Mouse (Mus musculus) embryonic stem cell, embryonic (primary cell): ENCODE data around the gene Urad.

Source experiments
- CTCF ChIA-PET, 4 experiments: fragments of 300-600 bp in 2 of 4; fragments of 350-600 bp in 2 of 4; sonication (Branson Sonifier 250); formaldehyde crosslinking; loops; one replicate each; lab custom pipeline; 2022; ENCODE audit warnings: inconsistent platforms in 2 of 4; lab: Charles Lee
- POLR2A ChIA-PET, 4 experiments: fragments of 300-600 bp in 2 of 4; fragments of 350-600 bp in 2 of 4; sonication (Branson Sonifier 250); formaldehyde crosslinking; loops; one replicate each; lab custom pipeline; 2022; ENCODE audit warnings: antibody characterized with exemption in 4 of 4, inconsistent platforms in 1 of 4; lab: Charles Lee

Urad gene

GRCm38 (mm10) chr5:147338967-147339366 lies 16.7 kb upstream of the Urad start:
- POLR2A ChIA-PET, result interaction anchor here in 1 of 4 experiments (0.6 kb wide), 1 partner anchor 421 kb away, joined by 3 read pairs; no protein-coding TSS in a partner anchor
- CTCF ChIA-PET, result interaction anchor here in 3 of 4 experiments (0.8 to 1.5 kb wide), 6 partner anchors 8 to 448 kb away, joined by 3 to 6 read pairs (median 4); no protein-coding TSS in a partner anchor

- POLR2A ChIA-PET, result interaction anchor here in 1 of 4 experiments (1.0 kb wide), 1 partner anchor 16 kb away, joined by 3 read pairs; no protein-coding TSS in a partner anchor
These were observed 10.5 kb upstream of the Urad start for GRCm38 (mm10) chr5:147332711-147333110.

GRCm38 (mm10) chr5:147331547-147331946 lies 9.3 kb upstream of the Urad start:
- ChIA-PET POLR2A (interaction anchor here in 2 of 4 experiments (0.5 to 0.6 kb wide), 2 partner anchors 13 to 26 kb away, joined by 3 read pairs; no protein-coding TSS in a partner anchor), CTCF (interaction anchor here (0.6 to 1.7 kb wide), 36 partner anchors 12 to 625 kb away, joined by 3 to 12 read pairs (median 3); partner anchors contain the start of gene Pan3 (in 1 of the 4))

More at GRCm38 (mm10) chr5:147332711-147333110, 10.5 kb upstream of the Urad start:
- CTCF ChIA-PET, result interaction anchor here (0.7 to 1.7 kb wide), 8 partner anchors 12 to 413 kb away, joined by 3 to 9 read pairs (median 4); no protein-coding TSS in a partner anchor

GRCm38 (mm10) chr5:147329946-147330345 lies 7.7 kb upstream of the Urad start:
- CTCF ChIA-PET, result interaction anchor here (0.5 to 2.5 kb wide), 9 partner anchors 9 to 612 kb away, joined by 3 to 13 read pairs (median 3); no protein-coding TSS in a partner anchor
- POLR2A ChIA-PET, result interaction anchor here in 1 of 4 experiments (1.2 kb wide), 1 partner anchor 33 kb away, joined by 3 read pairs; no protein-coding TSS in a partner anchor

GRCm38 (mm10) chr5:147327636-147328035 lies 5.4 kb upstream of the Urad start:
- CTCF ChIA-PET, result interaction anchor here (0.5 to 2.5 kb wide), 7 partner anchors 8 to 734 kb away, joined by 3 to 13 read pairs (median 5); no protein-coding TSS in a partner anchor
- POLR2A ChIA-PET, result interaction anchor here in 2 of 4 experiments (0.5 to 1.6 kb wide), 3 partner anchors 16 to 632 kb away, joined by 4 to 6 read pairs (median 5); no protein-coding TSS in a partner anchor

GRCm38 (mm10) chr5:147325931-147326330 lies 3.7 kb upstream of the Urad start:
- CTCF ChIA-PET, result interaction anchor here (0.5 to 0.9 kb wide), 7 partner anchors 26 to 414 kb away, joined by 3 to 19 read pairs (median 5); no protein-coding TSS in a partner anchor
- POLR2A ChIA-PET, result interaction anchor here in 1 of 4 experiments (0.6 to 1.6 kb wide), 2 partner anchors 14 to 57 kb away, joined by 4 to 6 read pairs; no protein-coding TSS in a partner anchor

GRCm38 (mm10) chr5:147323237-147323917 lies 1.1 kb upstream of the Urad start:
- ChIA-PET POLR2A (no interaction called here), CTCF (no interaction called here)

GRCm38 (mm10) chr5:147319653-147320052 lies 2.6 kb downstream of the Urad start:
- POLR2A ChIA-PET, result interaction anchor here in 2 of 4 experiments (0.7 to 1.6 kb wide), 3 partner anchors 13 to 380 kb away, joined by 3 to 5 read pairs (median 4); partner anchors contain the start of gene Cdx2 (in 1 of the 2)
- CTCF ChIA-PET, result interaction anchor here (0.5 to 3.9 kb wide), 88 partner anchors 9 to 644 kb away, joined by 3 to 62 read pairs (median 4); partner anchors contain the start of genes Cdx2 (in 3 of the 4), Pdx1 (in 2 of the 4), Mtif3 (in 1 of the 4) and Polr1d (in 1 of the 4)

GRCm38 (mm10) chr5:147317991-147318390 lies 4.2 kb downstream of the Urad start:
- ChIA-PET CTCF (interaction anchor here (0.7 to 3.9 kb wide), 17 partner anchors 8 to 643 kb away, joined by 3 to 62 read pairs (median 7); no protein-coding TSS in a partner anchor), POLR2A (interaction anchor here in 1 of 4 experiments (1.0 to 1.3 kb wide), 2 partner anchors 11 to 18 kb away, joined by 4 to 6 read pairs; partner anchors contain the start of gene Cdx2)

GRCm38 (mm10) chr5:147317321-147317720 lies 4.9 kb downstream of the Urad start:
- ChIA-PET CTCF (interaction anchor here (0.5 to 3.5 kb wide), 12 partner anchors 11 to 411 kb away, joined by 3 to 62 read pairs (median 5); no protein-coding TSS in a partner anchor), POLR2A (interaction anchor here in 2 of 4 experiments (0.6 to 0.7 kb wide), 2 partner anchors 240 to 522 kb away, joined by 3 read pairs; partner anchors contain the start of genes Polr1d (in 1 of the 2) and Usp12 (in 1 of the 2))

- POLR2A ChIA-PET, result interaction anchor here in 3 of 4 experiments (0.5 to 1.4 kb wide), 6 partner anchors 8 to 1056 kb away, joined by 3 to 5 read pairs (median 3); partner anchors contain the start of gene Cdx2 (in 2 of the 3)
These were observed 6.7 kb downstream of the Urad start for GRCm38 (mm10) chr5:147315432-147316075.

GRCm38 (mm10) chr5:147314646-147315431 lies 7.4 kb downstream of the Urad start:
- ChIA-PET CTCF (interaction anchor here (0.5 to 1.7 kb wide), 8 partner anchors 16 to 631 kb away, joined by 3 to 9 read pairs (median 4); no protein-coding TSS in a partner anchor), POLR2A (interaction anchor here in 3 of 4 experiments (0.5 to 0.9 kb wide), 5 partner anchors 9 to 1056 kb away, joined by 3 read pairs; no protein-coding TSS in a partner anchor)

More at GRCm38 (mm10) chr5:147315432-147316075, 6.7 kb downstream of the Urad start:
- CTCF ChIA-PET, result interaction anchor here (0.5 to 2.0 kb wide), 14 partner anchors 9 to 632 kb away, joined by 3 to 9 read pairs (median 4); partner anchors contain the start of gene Cdx2 (in 1 of the 4)

- ChIA-PET POLR2A (no interaction called here), CTCF (interaction anchor here (0.5 to 2.0 kb wide), 8 partner anchors 14 to 414 kb away, joined by 3 to 10 read pairs (median 4); no protein-coding TSS in a partner anchor)
These were observed 9.2 kb downstream of the Urad start for GRCm38 (mm10) chr5:147312830-147313685.

GRCm38 (mm10) chr5:147309786-147310185 lies 12.5 kb downstream of the Urad start:
- POLR2A ChIA-PET, result no interaction called here
- CTCF ChIA-PET, result interaction anchor here in 3 of 4 experiments (0.6 to 3.5 kb wide), 7 partner anchors 9 to 393 kb away, joined by 3 to 22 read pairs (median 3); no protein-coding TSS in a partner anchor

- CTCF ChIA-PET, result interaction anchor here in 2 of 4 experiments (0.7 to 3.5 kb wide), 6 partner anchors 8 to 23 kb away, joined by 3 to 22 read pairs (median 4); no protein-coding TSS in a partner anchor
These were observed 13.8 kb downstream of the Urad start for GRCm38 (mm10) chr5:147308451-147308850.

More at GRCm38 (mm10) chr5:147308451-147308850, 13.8 kb downstream of the Urad start:
- POLR2A ChIA-PET, result interaction anchor here in 1 of 4 experiments (0.7 kb wide), 1 partner anchor 20 kb away, joined by 3 read pairs; no protein-coding TSS in a partner anchor
